Mouse (Mus musculus): ENCODE measurements around the gene Ttll5.

- TF ChIP-seq CTCF (IDR thresholded peaks at IDR 0.05; ENCODE audit: low read depth): no peak
- TF ChIP-seq EP300 (optimal IDR thresholded peaks at IDR 0.05): no peak
These were observed 203.3 kb downstream of the Ttll5 start for GRCm38 (mm10) chr12:86027747-86028146.

All from stomach, postnatal 0 days (tissue).